Mouse (Mus musculus) ES-E14 (cell line): ENCODE data around the gene Crmp1. TPM values are rescaled to one million over a fixed set of nuclear protein-coding genes. Genes with fewer than 3 reads are reported as not detected.

Source experiments
- DNase-seq: peaks from one replicate; pipeline ENCODE4 v3.0.0-alpha.2; 2013; ENCODE audit warnings: low read depth, low spot score
- H3K27ac ChIP-seq: 2 replicates; pipeline ENCODE4 v1.5.1; 2012; ENCODE audit warnings: low read depth, mild to moderate bottlenecking, low read length, moderate library complexity, mixed read lengths; ENCODE audit not compliant: poor library complexity, insufficient read depth, severe bottlenecking
- H3K36me3 ChIP-seq: 2 replicates; pipeline ENCODE4 v1.6.1; 2012; ENCODE audit warnings: mild to moderate bottlenecking, low read length, moderate library complexity, mixed read lengths; ENCODE audit not compliant: control insufficient read depth, poor library complexity, insufficient read depth, severe bottlenecking
- H3K4me1 ChIP-seq, 2 experiments: fragments of 150-350 bp in 1 of 2; sonication (generic) in 1 of 2; 2 replicates each; pipeline ENCODE4 v1.6.1; 2012; ENCODE audit warnings: low read length in 2 of 2, mild to moderate bottlenecking in 1 of 2, mixed read lengths in 1 of 2; ENCODE audit not compliant: control insufficient read depth in 2 of 2, insufficient read depth in 2 of 2, poor library complexity in 1 of 2
- H3K4me3 ChIP-seq, 2 experiments: fragments of 150-350 bp in 1 of 2; sonication (generic) in 1 of 2; 2 replicates each; pipeline ENCODE4 v1.5.1; 2012; ENCODE audit warnings: low read length in 2 of 2, low read depth in 1 of 2, mild to moderate bottlenecking in 1 of 2, mixed read lengths in 1 of 2; ENCODE audit not compliant: insufficient read depth in 1 of 2, poor library complexity in 1 of 2, severe bottlenecking in 1 of 2
- H3K9ac ChIP-seq: 2 replicates; pipeline ENCODE4 v1.6.1; 2012; ENCODE audit warnings: low read depth, mild to moderate bottlenecking, low read length, mixed read lengths; ENCODE audit not compliant: poor library complexity, insufficient read depth, severe bottlenecking
- H3K9me3 ChIP-seq: fragments of 150-350 bp; sonication (generic); 2 replicates; pipeline ENCODE4 v1.6.1; 2012; ENCODE audit warnings: low read depth, mild to moderate bottlenecking, low read length; ENCODE audit not compliant: control insufficient read depth, insufficient read depth
- CHD2 ChIP-seq: IDR thresholded peaks from 2 replicates; pipeline ENCODE4 v1.6.1; 2014; ENCODE audit warnings: mild to moderate bottlenecking, low read depth, low read length, inconsistent platforms
- HCFC1 ChIP-seq: IDR thresholded peaks from 2 replicates; pipeline ENCODE4 v1.6.1; 2012; ENCODE audit warnings: low read length, inconsistent platforms, borderline replicate concordance; ENCODE audit not compliant: insufficient read depth
- MAFK ChIP-seq: IDR thresholded peaks from 2 replicates; pipeline ENCODE4 v1.6.1; 2014; ENCODE audit warnings: mild to moderate bottlenecking, low read depth, low read length, inconsistent platforms; ENCODE audit not compliant: insufficient read depth
- ZC3H11A ChIP-seq: IDR thresholded peaks from 2 replicates; pipeline ENCODE4 v1.6.1; 2012; ENCODE audit warnings: low read depth, mild to moderate bottlenecking, inconsistent platforms, low read length, borderline replicate concordance
- ZNF384 ChIP-seq: IDR thresholded peaks from 2 replicates; pipeline ENCODE4 v1.6.1; 2012; ENCODE audit warnings: low read depth, low read length, inconsistent platforms
- in situ Hi-C, 2 experiments: fragments of 600-800 bp; cut with MboI; formaldehyde crosslinking; loops; one replicate each; pipeline ENCODE4 v1.15.1; 2025; ENCODE audit warnings: low sequenced_read_pairs in 2 of 2, inconsistent platforms in 1 of 2; ENCODE audit not compliant: unreplicated experiment in 2 of 2
- total RNA-seq: library from RNA; depleted of rRNA; stranded (reverse); fragments of 300-350 nt; gene quantifications from 2 replicates; pipeline ENCODE4 v1.2.3, GENCODE M21; 2012

The Crmp1 gene
- total RNA-seq, 1 experiment: 24.5 TPM

- TF ChIP-seq MAFK (no peak), ZNF384 (no peak), ZC3H11A (no peak)
- Histone ChIP-seq H3K4me3 (no peak overlapping the region), H3K36me3 (peaks cover 5% of the 10 kb centered on the region; the same call in 1 of the 2 replicates), H3K9ac (no peak overlapping the region), H3K4me1 (peaks cover 0 to 5% of the 10 kb centered on the region in 2 experiments; a peak in 1 of 4 replicates), H3K27ac (no peak overlapping the region), H3K9me3 (no peaks in the 10 kb centered on the region)
- DNase-seq: no peak
- in situ Hi-C loops: no loop called here
These were observed 84.9 kb downstream of the Crmp1 start for GRCm38 (mm10) chr5:37326675-37327074.

DNA sequence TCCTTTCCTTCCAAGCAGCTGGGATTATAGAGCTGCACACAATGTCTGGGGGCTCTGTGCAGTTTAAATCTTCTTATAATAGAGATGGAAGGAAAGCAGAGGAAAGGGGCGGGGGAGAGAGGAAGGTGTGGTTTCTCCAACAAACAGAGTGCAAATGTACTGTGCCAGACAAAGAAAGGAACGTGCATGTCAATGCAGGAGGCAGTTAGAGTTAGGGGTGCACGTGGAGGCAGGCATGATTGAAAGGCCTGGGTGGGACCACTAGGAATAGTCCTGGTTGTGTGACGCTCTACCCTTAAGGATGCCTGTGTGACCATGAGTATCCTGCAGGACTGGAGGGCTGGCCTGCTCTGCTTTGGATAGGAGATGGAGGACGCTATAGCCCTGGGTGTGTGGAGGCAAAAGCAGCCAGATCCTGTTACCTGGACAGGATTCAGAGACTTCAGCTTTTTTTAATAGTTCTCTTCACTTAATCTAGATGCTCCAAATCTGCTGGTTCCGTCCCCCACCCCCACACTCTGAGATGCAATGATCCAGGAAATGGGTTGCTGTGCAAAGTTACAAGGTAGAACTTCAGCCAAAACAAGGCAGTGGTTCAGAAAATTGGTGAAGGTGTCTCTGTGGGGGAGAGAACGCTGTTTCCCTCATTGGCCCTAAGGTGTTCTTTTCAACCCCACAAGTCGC is 88.9 kb downstream of the Crmp1 start:
- no peak overlapping the region for H3K9ac ChIP-seq
- H3K27ac ChIP-seq: no peak overlapping the region
- in situ Hi-C loops: no loop called here
- no peak for DNase-seq
- H3K9me3 ChIP-seq: no peaks in the 10 kb centered on the region
- TF ChIP-seq CHD2 (no peak), HCFC1 (no peak), ZC3H11A (no peak), MAFK (no peak), ZNF384 (no peak)
- H3K36me3 ChIP-seq: peaks cover 2% of the 10 kb centered on the region; the same call in 1 of the 2 replicates
- H3K4me3 ChIP-seq: no peak overlapping the region
- H3K4me1 ChIP-seq: peaks cover 0 to 5% of the 10 kb centered on the region in 2 experiments; a peak in 1 of 4 replicates

DNA sequence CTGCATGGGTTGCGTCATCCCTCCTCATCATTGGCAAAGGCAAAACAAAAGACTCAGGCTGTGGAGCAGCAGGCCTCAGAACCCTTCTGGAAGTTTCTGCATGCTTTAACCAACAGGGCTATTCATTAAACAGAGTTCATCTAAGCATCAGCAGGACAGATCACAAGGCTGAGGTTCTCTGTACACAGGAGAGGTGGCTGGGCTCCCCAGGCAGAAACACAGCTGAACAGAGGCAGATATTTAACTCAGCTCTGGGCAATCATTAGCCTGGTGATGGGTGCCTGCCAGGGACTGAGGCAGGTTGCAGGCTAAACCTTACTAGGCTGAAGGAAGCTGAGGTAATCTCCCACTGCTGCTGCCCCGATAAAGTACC is 89.4 kb downstream of the Crmp1 start:
- Histone ChIP-seq H3K4me3 (no peak overlapping the region), H3K9ac (no peak overlapping the region), H3K27ac (no peak overlapping the region), H3K4me1 (peaks cover 0 to 8% of the 10 kb centered on the region in 2 experiments; a peak in 1 of 4 replicates), H3K36me3 (peaks cover 2% of the 10 kb centered on the region; the same call in 1 of the 2 replicates), H3K9me3 (no peaks in the 10 kb centered on the region)
- in situ Hi-C loops: no loop called here
- no peak for DNase-seq
- TF ChIP-seq ZC3H11A (no peak), ZNF384 (no peak), CHD2 (no peak), HCFC1 (no peak), MAFK (no peak)

DNA sequence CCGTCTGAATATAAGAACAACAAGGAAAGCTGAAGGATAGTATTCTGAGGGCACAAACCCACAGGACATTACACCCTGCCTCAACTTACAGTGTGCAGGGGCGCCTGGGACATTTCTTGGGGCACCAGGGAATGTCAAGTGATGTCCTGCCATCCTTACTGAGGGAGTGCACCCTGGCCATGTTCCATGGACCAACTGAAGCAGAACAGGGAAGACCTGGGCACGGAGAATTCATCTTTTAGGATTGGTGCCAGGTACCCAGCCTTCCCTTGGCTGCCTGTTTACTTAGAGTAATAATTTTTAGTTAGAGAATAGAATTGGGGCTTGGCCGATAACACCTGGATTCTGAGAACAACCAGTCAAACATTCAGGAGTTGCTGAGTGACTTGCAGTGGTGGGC is 90.3 kb downstream of the Crmp1 start:
- Histone ChIP-seq H3K4me1 (peaks cover 0 to 8% of the 10 kb centered on the region in 2 experiments; a peak in 1 of 4 replicates), H3K9me3 (no peaks in the 10 kb centered on the region), H3K27ac (no peak overlapping the region), H3K9ac (no peak overlapping the region), H3K4me3 (no peak overlapping the region), H3K36me3 (peaks cover 2% of the 10 kb centered on the region; the same call in 1 of the 2 replicates)
- no peak for TF ChIP-seq CHD2
- no peak for DNase-seq
- in situ Hi-C loops: no loop called here

DNA sequence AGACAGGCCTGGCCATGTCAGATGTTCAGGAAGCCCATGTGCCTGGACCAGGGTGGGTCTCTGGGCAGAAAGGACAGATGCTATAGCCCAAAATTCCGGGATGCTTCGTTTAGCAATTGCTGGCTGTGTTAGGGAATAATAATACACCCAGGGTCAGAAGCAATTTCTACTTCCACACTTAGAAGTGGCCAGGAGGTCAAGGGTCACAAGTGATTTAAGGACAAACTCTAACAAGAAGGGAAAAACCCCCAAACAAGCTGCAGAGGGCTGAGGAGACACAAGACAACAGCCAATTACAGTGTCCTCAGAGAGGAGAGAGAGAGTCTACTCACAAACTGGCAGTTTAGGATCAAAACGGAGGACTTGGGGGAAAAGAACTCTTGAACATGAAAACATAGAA is 93.3 kb downstream of the Crmp1 start:
- DNase-seq: no peak
- peaks cover 2 to 12% of the 10 kb centered on the region in 2 experiments; a peak in 1 of 4 replicates for H3K4me1 ChIP-seq
- no peak overlapping the region for H3K4me3 ChIP-seq
- H3K9ac ChIP-seq: no peak overlapping the region
- H3K27ac ChIP-seq: no peak overlapping the region
- in situ Hi-C loops: no loop called here
- TF ChIP-seq ZC3H11A: no peak
- TF ChIP-seq MAFK: no peak
- H3K36me3 ChIP-seq: peaks cover 2% of the 10 kb centered on the region; the same call in 1 of the 2 replicates
- no peaks in the 10 kb centered on the region for H3K9me3 ChIP-seq
